Mouse (Mus musculus): ENCODE results near the gene Tmem218.

DNA sequence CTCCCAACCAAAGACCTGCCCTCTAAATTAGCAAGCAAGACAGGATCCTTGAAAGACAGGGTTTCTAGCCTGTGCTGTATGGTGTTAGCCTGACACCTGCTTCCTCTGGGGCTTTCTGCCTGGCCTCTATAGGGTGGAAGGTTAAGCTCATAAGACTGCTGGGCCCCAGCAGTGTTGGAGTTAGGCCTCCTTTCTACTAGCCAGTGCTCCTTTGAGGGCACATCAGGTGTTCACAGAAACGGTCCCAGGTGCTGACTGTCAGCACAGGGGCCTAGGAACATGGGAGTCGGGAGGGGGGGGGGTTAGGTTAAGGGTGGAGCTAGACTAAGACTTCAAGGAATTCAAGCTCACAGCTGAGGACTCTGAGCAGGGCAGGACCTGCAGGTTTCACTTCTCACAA, 37.4 kb downstream of the Tmem218 start:
- TF ChIP-seq CTCF (conservative IDR thresholded peaks at IDR 0.05; ENCODE audit: low read length) (no peak), POU5F1 (IDR thresholded peaks at IDR 0.05; ENCODE audit: borderline replicate concordance, low read length) (no peak), NANOG (IDR thresholded peaks at IDR 0.05; ENCODE audit: borderline replicate concordance, low read length) (no peak)
